Mouse (Mus musculus) forebrain, embryonic 11.5 days (tissue): Measurements from ENCODE around the gene Dtx3l. TPM values are rescaled to one million over a fixed set of nuclear protein-coding genes. Genes with fewer than 3 reads are reported as not detected.
"Not testable (repeated sequence)": the region's sequence is repeated elsewhere in the genome, so short reads cannot be mapped to it uniquely, and the experiment has no call there.

Source experiments
- ATAC-seq: fragments of 200-750 bp; cut with Nextera tagmentation; replicated peaks from 2 replicates; pipeline ENCODE4 v1.8.0; 2017; ENCODE audit warnings: moderate TSS enrichment; ENCODE audit not compliant: low FRiP score
- DNase-seq: peaks from one replicate; pipeline ENCODE4 v3.0.0-alpha.2; 2017; ENCODE audit warnings: low spot score
- H3K27ac ChIP-seq: fragments of 300-500 bp; sonication (generic); 2 replicates; pipeline ENCODE4 v1.5.1; 2014; ENCODE audit warnings: low read depth, low read length
- H3K27me3 ChIP-seq: fragments of 300-500 bp; sonication (generic); 2 replicates; pipeline ENCODE4 v1.6.1; 2014; ENCODE audit warnings: mild to moderate bottlenecking, low read length, mixed read lengths; ENCODE audit not compliant: control insufficient read depth, insufficient read depth
- H3K36me3 ChIP-seq: fragments of 300-500 bp; sonication (generic); 2 replicates; pipeline ENCODE4 v1.6.1; 2014; ENCODE audit warnings: mild to moderate bottlenecking, low read length, moderate library complexity, mixed read lengths; ENCODE audit not compliant: control insufficient read depth, insufficient read depth
- H3K4me1 ChIP-seq: fragments of 300-500 bp; sonication (generic); replicated peaks from 2 replicates; pipeline ENCODE4 v1.6.1; 2014; ENCODE audit warnings: low read length, mixed read lengths; ENCODE audit not compliant: control insufficient read depth, insufficient read depth
- H3K4me2 ChIP-seq: fragments of 300-500 bp; sonication (generic); 2 replicates; pipeline ENCODE4 v1.6.1; 2014; ENCODE audit warnings: low read depth, mild to moderate bottlenecking, low read length, moderate library complexity, mixed read lengths; ENCODE audit not compliant: severe bottlenecking
- H3K4me3 ChIP-seq: fragments of 300-500 bp; sonication (generic); 2 replicates; pipeline ENCODE4 v1.5.1; 2014; ENCODE audit warnings: low read depth, low read length
- H3K9ac ChIP-seq: fragments of 300-500 bp; sonication (generic); 2 replicates; pipeline ENCODE4 v1.6.1; 2014; ENCODE audit warnings: low read length
- H3K9me3 ChIP-seq: fragments of 300-500 bp; sonication (generic); 2 replicates; pipeline ENCODE4 v1.6.1; 2016; ENCODE audit warnings: low read length, mixed read lengths; ENCODE audit not compliant: control insufficient read depth
- WGBS: fragments of 180-500 bp; shearing (Covaris S2); extraction: QIAGEN DNeasy Blood & Tissue Kit; methylation state at CpG from one replicate; pipeline ENCODE4 v1.1.7; 2014; 5-methylcytosine and 5-hydroxymethylcytosine counted together
- polyA plus RNA-seq: library from polyadenylated mRNA; unstranded; fragments of >200 nt; fragmentation: Nextera tagmentation; extraction: Ambion mirVana; gene quantifications from 2 replicates; pipeline ENCODE4 v1.2.1, GENCODE M21; 2014

The Dtx3l gene
- polyA plus RNA-seq: 5.7 and 6.2 TPM in 2 replicates

DNA sequence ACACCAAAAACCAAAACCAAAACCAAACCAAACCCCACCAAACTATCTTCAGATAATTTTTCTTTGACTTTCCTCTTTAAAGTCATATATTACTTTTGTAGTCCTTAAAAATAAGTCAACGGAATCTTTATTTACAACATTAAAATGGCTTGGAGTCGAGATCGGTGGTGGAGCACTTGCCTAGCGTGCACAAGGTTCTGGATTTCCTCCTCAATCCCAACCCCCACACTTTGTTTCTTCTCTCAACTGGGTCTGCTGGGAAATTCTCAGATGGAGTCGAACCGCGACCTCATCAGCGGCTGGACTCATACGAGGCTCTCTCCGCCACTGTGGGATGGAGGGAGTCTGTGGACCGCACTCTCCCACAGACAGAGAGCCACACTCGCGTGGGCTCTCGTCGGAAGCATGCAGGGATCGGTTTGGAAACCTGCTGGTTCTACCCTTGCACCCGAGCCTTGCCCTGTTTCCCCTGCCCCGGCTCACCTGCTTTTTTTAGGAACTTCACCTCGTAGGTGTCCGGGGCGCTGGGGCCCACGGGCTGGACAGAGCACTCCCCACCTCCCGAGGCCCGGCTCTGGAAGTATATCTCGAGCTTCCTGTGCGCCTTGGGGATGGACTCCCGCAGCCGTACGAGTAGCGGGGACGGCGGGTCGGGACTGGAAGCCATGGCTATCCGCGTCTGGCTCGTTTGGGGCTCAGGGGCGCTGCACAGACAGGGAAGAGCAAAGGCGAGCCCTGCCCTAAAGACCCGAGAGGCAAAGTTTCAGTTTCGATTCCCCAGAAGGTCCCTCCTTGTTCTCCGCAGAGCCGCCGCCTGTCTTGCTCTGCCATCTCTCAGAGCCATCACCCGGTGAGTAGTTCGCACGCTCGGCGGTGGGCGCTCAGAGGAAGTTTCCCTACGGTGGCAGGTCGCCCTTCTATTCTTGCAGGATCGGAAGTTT, at the start of gene Dtx3l, which contains the start of gene Parp9:
Gene Dtx3l, minus strand, starts transcription at position 941 of the 941 bp plus-strand sequence.
Gene Parp9, plus strand, starts transcription at position 260 of the 941 bp plus-strand sequence.
- Histone ChIP-seq H3K4me2 (peak within 1 kb of the TSS; percentile 86), H3K27ac (no peak within 1 kb of the TSS), H3K9me3 (no peaks in the 10 kb centered on the region), H3K27me3 (no peaks in the 10 kb centered on the region; the same call in 1 of the 2 replicates), H3K4me1 (no peaks in the 10 kb centered on the region; the same call in 1 of the 2 replicates), H3K36me3 (no peaks in the 10 kb centered on the region), H3K9ac (peak within 1 kb of the TSS; percentile 75), H3K4me3 (peak within 1 kb of the TSS; percentile 56)
- ATAC-seq: peak; percentile 53
- DNase-seq: peak; percentile 71
- WGBS: 1% methylated on average over 52 of the region's 52 CpGs

DNA sequence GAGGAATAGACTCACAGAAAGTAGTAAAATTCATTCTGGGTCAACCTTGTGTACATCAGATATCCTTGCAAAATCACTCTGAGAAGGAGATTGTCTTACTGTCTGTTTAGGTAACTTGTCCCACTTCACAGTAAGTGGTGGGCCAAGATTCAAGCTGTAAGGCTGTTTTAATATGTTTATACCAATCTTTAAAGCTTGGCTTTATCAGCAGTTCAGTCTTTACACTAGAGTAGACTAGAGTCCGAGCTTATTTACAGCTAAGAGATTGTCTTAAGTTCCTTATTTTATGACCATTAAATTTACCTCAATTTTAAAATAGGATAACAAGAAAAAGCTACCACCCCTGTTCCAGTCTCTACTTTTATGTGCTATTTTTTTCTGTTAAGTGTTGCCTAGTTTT, 49.0 kb upstream of the Dtx3l start:
- ATAC-seq: no peak
- no peak overlapping the region for H3K4me2 ChIP-seq
- no peak overlapping the region for H3K4me3 ChIP-seq
- no peaks in the 10 kb centered on the region for H3K9me3 ChIP-seq
- 0 out of 2 replicates have a peak, but pooled peaks cover 2% of the 10 kb centered on the region for H3K4me1 ChIP-seq
- DNase-seq: no peak
- no peak overlapping the region for H3K27ac ChIP-seq
- 97% methylated on average over 1 of the region's 1 CpGs for WGBS
- H3K9ac ChIP-seq: no peak overlapping the region
- H3K27me3 ChIP-seq: no peaks in the 10 kb centered on the region
- no peaks in the 10 kb centered on the region for H3K36me3 ChIP-seq

GRCm38 (mm10) chr16:35984471-35984870, 45.5 kb upstream of the Dtx3l start:
- Histone ChIP-seq H3K27me3 (peaks cover 4% of the 10 kb centered on the region), H3K27ac (no peak overlapping the region), H3K4me1 (0 out of 2 replicates have a peak, but pooled peaks cover 4% of the 10 kb centered on the region), H3K9me3 (no peaks in the 10 kb centered on the region), H3K4me2 (peak overlapping the region; percentile 68), H3K9ac (no peak overlapping the region), H3K36me3 (no peaks in the 10 kb centered on the region), H3K4me3 (peak overlapping the region; percentile 88)
- no peak for DNase-seq
- no peak for ATAC-seq
- 64% methylated on average over 3 of the region's 3 CpGs for WGBS

- ATAC-seq (peak; percentile 77), DNase-seq (no peak)
- 0% methylated on average over 54 of the region's 86 CpGs for WGBS
These were observed 44.7 kb upstream of the Dtx3l start for GRCm38 (mm10) chr16:35983517-35984101.

GRCm38 (mm10) chr16:35982902-35983516, 44.1 kb upstream of the Dtx3l start:
- Histone ChIP-seq H3K27me3 (peaks cover 4% of the 10 kb centered on the region), H3K4me3 (peak overlapping the region; percentile 88), H3K36me3 (no peaks in the 10 kb centered on the region), H3K4me1 (0 out of 2 replicates have a peak, but pooled peaks cover 4% of the 10 kb centered on the region), H3K9ac (peak overlapping the region; percentile 89), H3K4me2 (peak overlapping the region; percentile 68), H3K9me3 (no peaks in the 10 kb centered on the region), H3K27ac (peak overlapping the region; percentile 98)
- WGBS: under 1% methylated on average over 54 of the region's 54 CpGs
- ATAC-seq (peak; percentile 94), DNase-seq (peak; percentile 95)

More at GRCm38 (mm10) chr16:35983517-35984101, 44.7 kb upstream of the Dtx3l start:
- H3K4me2 ChIP-seq: peak overlapping the region; percentile 68
- H3K27ac ChIP-seq: peak overlapping the region; percentile 98
- peak overlapping the region; percentile 89 for H3K9ac ChIP-seq
- H3K36me3 ChIP-seq: no peaks in the 10 kb centered on the region
- H3K4me1 ChIP-seq: 0 out of 2 replicates have a peak, but pooled peaks cover 4% of the 10 kb centered on the region
- H3K4me3 ChIP-seq: peak overlapping the region; percentile 88
- peaks cover 4% of the 10 kb centered on the region for H3K27me3 ChIP-seq
- H3K9me3 ChIP-seq: no peaks in the 10 kb centered on the region

GRCm38 (mm10) chr16:35982506-35982901, 43.6 kb upstream of the Dtx3l start:
- 0 out of 2 replicates have a peak, but pooled peaks cover 4% of the 10 kb centered on the region for H3K4me1 ChIP-seq
- DNase-seq (no peak), ATAC-seq (0 out of 2 replicates have a peak, but pooled peaks have one; percentile 1)
- peaks cover 4% of the 10 kb centered on the region for H3K27me3 ChIP-seq
- peak overlapping the region; percentile 89 for H3K9ac ChIP-seq
- H3K27ac ChIP-seq: no peak overlapping the region
- peak overlapping the region; percentile 88 for H3K4me3 ChIP-seq
- H3K4me2 ChIP-seq: peak overlapping the region; percentile 68
- 4% methylated on average over 15 of the region's 15 CpGs for WGBS
- no peaks in the 10 kb centered on the region for H3K9me3 ChIP-seq
- no peaks in the 10 kb centered on the region for H3K36me3 ChIP-seq

DNA sequence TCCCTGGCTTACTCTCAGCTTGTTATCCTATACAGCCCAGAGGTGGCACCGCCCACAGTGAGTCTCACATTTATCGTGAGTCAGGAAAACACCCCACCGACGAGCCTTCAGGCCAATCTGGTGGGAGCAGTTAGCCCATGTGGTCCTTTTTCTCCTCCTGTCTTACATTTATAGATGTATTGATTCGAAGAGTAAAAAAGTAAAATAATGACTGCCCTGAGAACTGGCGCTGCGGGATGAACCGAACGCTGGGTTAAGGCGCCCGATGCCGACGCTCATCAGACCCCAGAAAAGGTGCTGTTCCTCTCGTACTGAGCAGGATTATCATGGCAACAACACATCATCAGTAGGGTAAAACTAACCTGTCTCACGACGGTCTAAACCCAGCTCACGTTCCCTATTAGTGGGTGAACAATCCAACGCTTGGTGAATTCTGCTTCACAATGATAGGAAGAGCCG, 42.4 kb upstream of the Dtx3l start:
- WGBS: 49% methylated on average over 19 of the region's 19 CpGs
- Histone ChIP-seq H3K36me3 (no peaks in the 10 kb centered on the region), H3K4me1 (0 out of 2 replicates have a peak, but pooled peaks cover 4% of the 10 kb centered on the region), H3K9ac (no peak overlapping the region), H3K27me3 (peaks cover 4% of the 10 kb centered on the region), H3K27ac (no peak overlapping the region), H3K4me3 (no peak overlapping the region), H3K4me2 (no peak overlapping the region), H3K9me3 (no peaks in the 10 kb centered on the region)
- peak; percentile 89 for ATAC-seq
- peak; percentile 100 for DNase-seq

DNA sequence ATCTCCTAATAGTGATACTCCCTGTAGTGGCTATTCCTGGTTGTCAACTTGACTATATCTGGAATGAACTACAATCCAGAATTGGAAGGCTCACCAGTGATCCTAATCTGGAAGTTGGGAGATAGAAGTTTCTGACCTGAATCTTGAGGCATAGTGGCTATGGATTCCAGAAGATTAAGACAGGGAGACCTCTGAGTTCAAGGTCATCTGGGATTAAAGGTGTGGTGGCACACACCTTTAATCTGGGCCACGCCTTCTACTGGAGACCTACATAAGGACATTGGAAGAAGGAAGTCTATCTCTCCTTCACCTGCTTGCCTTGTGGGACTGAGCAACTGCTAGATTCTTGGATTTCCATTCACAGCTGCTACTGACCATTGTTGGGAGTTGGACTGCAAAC, 39.5 kb upstream of the Dtx3l start, which contains the start of gene Kpna1:
Gene Kpna1, plus strand, starts transcription at position 301 of the 400 bp plus-strand sequence.
- H3K4me1 ChIP-seq, H3K27me3 ChIP-seq, DNase-seq, H3K4me2 ChIP-seq, H3K9me3 ChIP-seq, H3K4me3 ChIP-seq, H3K9ac ChIP-seq, H3K36me3 ChIP-seq, H3K27ac ChIP-seq, ATAC-seq: not testable (repeated sequence)
- 83% methylated on average over 1 of the region's 1 CpGs for WGBS
